Mouse (Mus musculus) megakaryocyte, adult 5-6 weeks (primary cell): ENCODE results near the gene Gm20388. TPM values are rescaled to one million over a fixed set of nuclear protein-coding genes. Genes with fewer than 3 reads are reported as not detected.
"Not testable (repeated sequence)": the region's sequence is repeated elsewhere in the genome, so short reads cannot be mapped to it uniquely, and the experiment has no call there.

ENCODE experiments used
- ATAC-seq: 2 replicates; pipeline ENCODE4 v1.8.0; 2016; ENCODE audit warnings: mild to moderate bottlenecking, inconsistent platforms; ENCODE audit not compliant: poor library complexity, severe bottlenecking
- total RNA-seq, 2 experiments: library from RNA; stranded (forward) in 1 of 2; stranded (reverse) in 1 of 2; fragments of 153-499, 151-499 nt in 1 of 2; fragments of 221-1000, 200-1000 nt in 1 of 2; gene quantifications; 2 replicates each; pipeline versions ENCODE4 v1.2.3 to v1.2.4; 2015 to 2017

Gm20388 gene
- total RNA-seq, 2 experiments from 2014 or later = 7.6 to 15.5 TPM

GRCm38 (mm10) chr8:121667936-121668500 lies 1757.4 kb downstream of the Gm20388 start:
- ATAC-seq = not testable (repeated sequence)

- ATAC-seq = no peak
Observed at GRCm38 (mm10) chr8:121668553-121668952, 1757.9 kb downstream of the Gm20388 start.

GRCm38 (mm10) chr8:121669208-121669607 lies 1758.6 kb downstream of the Gm20388 start:
- ATAC-seq = no peak

GRCm38 (mm10) chr8:121673153-121673552 lies 1762.5 kb downstream of the Gm20388 start:
- no peak for ATAC-seq

- ATAC-seq = no peak
Observed at GRCm38 (mm10) chr8:121673917-121674316, 1763.3 kb downstream of the Gm20388 start.

- no peak for ATAC-seq
Observed at GRCm38 (mm10) chr8:121674524-121674923, 1763.9 kb downstream of the Gm20388 start.

GRCm38 (mm10) chr8:121675161-121675560 lies 1764.5 kb downstream of the Gm20388 start:
- no peak for ATAC-seq

- no peak for ATAC-seq
Observed at GRCm38 (mm10) chr8:121675701-121676100, 1765.1 kb downstream of the Gm20388 start.

- no peak for ATAC-seq
Observed at GRCm38 (mm10) chr8:121678696-121679095, 1768.1 kb downstream of the Gm20388 start.

GRCm38 (mm10) chr8:121680896-121681295 lies 1770.3 kb downstream of the Gm20388 start:
- no peak for ATAC-seq

- ATAC-seq = no peak
Observed at GRCm38 (mm10) chr8:121681457-121681856, 1770.8 kb downstream of the Gm20388 start.

- ATAC-seq = no peak
Observed at GRCm38 (mm10) chr8:121683083-121683832, 1772.6 kb downstream of the Gm20388 start.

- no peak for ATAC-seq
Observed at GRCm38 (mm10) chr8:121685419-121685818, 1774.8 kb downstream of the Gm20388 start.

GRCm38 (mm10) chr8:121687455-121688161 lies 1777.0 kb downstream of the Gm20388 start:
- ATAC-seq = no peak

- ATAC-seq = no peak
Observed at GRCm38 (mm10) chr8:121688496-121688895, 1777.9 kb downstream of the Gm20388 start.

GRCm38 (mm10) chr8:121694453-121694852 lies 1783.8 kb downstream of the Gm20388 start:
- ATAC-seq = peak; percentile 55

GRCm38 (mm10) chr8:121695585-121696184 lies 1785.0 kb downstream of the Gm20388 start:
- peak; percentile 74 for ATAC-seq

GRCm38 (mm10) chr8:121697735-121698614 lies 1787.3 kb downstream of the Gm20388 start:
- no peak for ATAC-seq

- no peak for ATAC-seq
Observed at GRCm38 (mm10) chr8:121698615-121699101, 1788.0 kb downstream of the Gm20388 start.

GRCm38 (mm10) chr8:121699936-121700335 lies 1789.3 kb downstream of the Gm20388 start:
- no peak for ATAC-seq
